Mouse (Mus musculus): ENCODE results near the gene Tnik. TPM values are rescaled to one million over a fixed set of nuclear protein-coding genes. Genes with fewer than 3 reads are reported as not detected.

The Tnik gene
- polyA plus RNA-seq, 1 experiment from 2014 or later = 1.6 TPM

DNA sequence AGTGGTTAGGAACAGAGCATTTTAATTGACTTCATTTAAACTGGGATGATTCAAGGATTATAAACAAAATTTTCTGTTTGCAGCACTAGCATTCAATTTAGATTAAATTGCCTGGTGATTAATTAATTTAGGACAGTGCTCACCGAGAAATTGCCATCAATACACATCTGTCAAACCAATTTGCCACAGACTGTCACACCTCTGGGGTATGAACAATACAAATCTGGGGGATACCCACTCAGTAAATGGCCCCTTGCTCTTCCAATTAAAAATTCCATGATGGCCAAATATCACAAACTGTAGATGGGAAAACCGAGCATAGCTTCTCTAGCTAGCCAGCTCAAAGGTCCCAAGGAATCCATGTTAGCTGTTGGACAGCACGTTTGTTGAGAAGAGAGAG lies 419.4 kb downstream of the Tnik start:
- Histone ChIP-seq H3K36me3 (ENCODE audit: control insufficient read depth, insufficient read depth) (no peaks in the 10 kb centered on the region), H3K4me2 (ENCODE audit: low read depth, low read length) (no peak overlapping the region), H3K27me3 (ENCODE audit: control insufficient read depth, insufficient read depth, low read depth, low read length) (no peaks in the 10 kb centered on the region), H3K9me3 (replicated peaks; ENCODE audit: control insufficient read depth, low read length) (no peaks in the 10 kb centered on the region), H3K9ac (ENCODE audit: low read depth, low read length) (no peak overlapping the region), H3K4me3 (ENCODE audit: low read depth, low read length) (no peak overlapping the region), H3K4me1 (ENCODE audit: control insufficient read depth, low read depth, low read length) (no peaks in the 10 kb centered on the region), H3K27ac (ENCODE audit: low read length) (no peak overlapping the region)
- no peak for ATAC-seq (ENCODE audit: low read depth)
- 61% methylated on average over 3 of the region's 3 CpGs for WGBS (ENCODE audit: insufficient replicate concordance)

DNA sequence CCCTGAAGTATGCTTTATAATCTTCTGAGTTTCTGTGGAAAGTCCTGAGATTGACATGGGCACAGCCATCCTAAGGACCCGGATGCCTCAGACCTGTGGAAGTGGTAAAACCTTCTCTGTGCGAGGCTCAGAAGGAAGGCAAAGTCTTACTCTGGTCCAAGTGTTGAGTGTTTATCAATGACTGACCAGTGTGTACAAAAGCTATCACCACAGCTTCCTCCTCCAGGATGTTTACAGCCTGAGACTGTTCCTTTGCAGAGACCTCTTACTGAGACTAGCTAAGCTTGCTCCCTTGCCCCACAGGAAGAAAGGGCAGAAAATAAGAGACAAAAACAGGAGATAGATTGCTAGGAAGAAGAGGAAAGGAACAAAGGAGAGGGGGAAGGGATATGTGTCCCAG lies 422.5 kb downstream of the Tnik start:
- Histone ChIP-seq H3K9ac (ENCODE audit: low read depth, low read length) (no peak overlapping the region), H3K36me3 (ENCODE audit: control insufficient read depth, insufficient read depth) (no peaks in the 10 kb centered on the region), H3K4me1 (ENCODE audit: control insufficient read depth, low read depth, low read length) (no peaks in the 10 kb centered on the region), H3K27ac (ENCODE audit: low read length) (no peak overlapping the region), H3K9me3 (replicated peaks; ENCODE audit: control insufficient read depth, low read length) (no peaks in the 10 kb centered on the region), H3K27me3 (ENCODE audit: control insufficient read depth, insufficient read depth, low read depth, low read length) (no peaks in the 10 kb centered on the region), H3K4me2 (ENCODE audit: low read depth, low read length) (no peak overlapping the region), H3K4me3 (ENCODE audit: low read depth, low read length) (no peak overlapping the region)
- 29% methylated on average over 2 of the region's 2 CpGs for WGBS (ENCODE audit: insufficient replicate concordance)
- ATAC-seq (ENCODE audit: low read depth) = no peak

DNA sequence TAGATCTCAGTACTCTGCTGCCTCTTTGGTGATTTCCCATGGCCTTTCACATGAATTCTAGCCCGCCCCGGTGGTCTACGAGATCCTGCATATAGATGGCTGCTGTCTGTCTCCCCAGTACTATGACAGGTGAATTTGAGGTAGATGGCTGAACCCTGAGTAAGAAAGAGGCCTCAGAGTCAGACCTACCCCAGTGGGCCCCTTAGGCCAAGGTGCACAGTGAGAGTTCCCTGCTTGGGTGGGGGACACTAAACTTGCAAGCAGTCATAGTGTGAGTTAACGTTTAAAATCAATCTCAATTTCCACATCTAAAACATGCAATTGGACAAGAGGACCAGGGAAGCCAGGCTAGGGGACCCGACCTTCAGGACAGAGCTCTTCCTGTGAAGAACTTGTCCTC lies 431.8 kb downstream of the Tnik start:
- WGBS (ENCODE audit: insufficient replicate concordance) = 60% methylated on average over 5 of the region's 5 CpGs
- no peak for ATAC-seq (ENCODE audit: low read depth)

DNA sequence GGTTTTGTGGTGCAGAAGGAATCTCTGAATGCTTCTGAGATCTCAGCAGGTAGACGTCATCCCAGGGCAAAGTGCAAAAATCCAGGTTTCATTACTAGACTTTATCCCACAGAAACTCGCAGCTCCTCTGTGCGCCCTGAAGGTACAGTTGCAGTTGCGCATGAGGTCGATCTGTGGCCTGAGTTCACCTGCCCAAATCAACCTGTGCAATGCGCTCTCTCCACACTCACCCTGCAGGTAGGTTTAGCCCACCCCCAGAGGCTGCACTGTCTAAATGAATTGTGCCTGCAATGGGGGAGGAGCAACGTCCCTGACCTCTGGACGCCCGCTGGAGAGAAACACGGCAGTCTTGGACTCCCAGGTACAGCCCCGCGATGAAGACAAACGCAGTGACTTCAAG lies 432.6 kb downstream of the Tnik start:
- no peak overlapping the region for H3K27ac ChIP-seq (ENCODE audit: low read length)
- no peaks in the 10 kb centered on the region for H3K36me3 ChIP-seq (ENCODE audit: control insufficient read depth, insufficient read depth)
- 63% methylated on average over 13 of the region's 13 CpGs for WGBS (ENCODE audit: insufficient replicate concordance)
- no peaks in the 10 kb centered on the region for H3K4me1 ChIP-seq (ENCODE audit: control insufficient read depth, low read depth, low read length)
- H3K27me3 ChIP-seq (ENCODE audit: control insufficient read depth, insufficient read depth, low read depth, low read length) = no peaks in the 10 kb centered on the region
- H3K9me3 ChIP-seq (replicated peaks; ENCODE audit: control insufficient read depth, low read length) = no peaks in the 10 kb centered on the region
- peak overlapping the region; percentile 14; the same call in 1 of the 2 replicates for H3K4me3 ChIP-seq (ENCODE audit: low read depth, low read length)
- peak; percentile 42 for ATAC-seq (ENCODE audit: low read depth)
- H3K9ac ChIP-seq (ENCODE audit: low read depth, low read length) = no peak overlapping the region
- H3K4me2 ChIP-seq (ENCODE audit: low read depth, low read length) = peak overlapping the region; percentile 31

More for the DNA sequence above, 431.8 kb downstream of the Tnik start:
- Histone ChIP-seq H3K4me2 (ENCODE audit: low read depth, low read length) (no peak overlapping the region), H3K4me1 (ENCODE audit: control insufficient read depth, low read depth, low read length) (no peaks in the 10 kb centered on the region), H3K27me3 (ENCODE audit: control insufficient read depth, insufficient read depth, low read depth, low read length) (no peaks in the 10 kb centered on the region), H3K36me3 (ENCODE audit: control insufficient read depth, insufficient read depth) (no peaks in the 10 kb centered on the region), H3K9me3 (replicated peaks; ENCODE audit: control insufficient read depth, low read length) (no peaks in the 10 kb centered on the region), H3K9ac (ENCODE audit: low read depth, low read length) (no peak overlapping the region), H3K4me3 (ENCODE audit: low read depth, low read length) (no peak overlapping the region), H3K27ac (ENCODE audit: low read length) (no peak overlapping the region)

DNA sequence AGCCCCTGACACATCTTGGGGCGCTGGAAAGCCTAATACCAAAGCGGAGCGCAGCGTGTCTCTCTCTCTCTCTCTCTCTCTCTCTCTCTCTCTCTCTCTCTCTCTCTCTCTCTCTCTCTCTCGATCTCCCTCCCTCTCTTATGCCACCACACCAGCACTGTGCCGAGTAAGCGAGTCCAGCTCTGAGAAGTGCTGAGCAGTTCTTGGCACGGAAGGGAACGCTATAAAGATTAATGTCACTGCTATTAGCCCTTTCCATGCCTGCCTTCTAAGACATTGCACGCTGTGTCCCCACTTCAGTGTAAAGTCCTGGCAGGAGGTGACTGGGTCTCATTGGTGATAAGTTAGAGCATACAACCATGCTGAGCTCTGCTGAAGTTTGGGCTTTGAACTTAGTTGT lies 433.1 kb downstream of the Tnik start:
- Histone ChIP-seq H3K4me3 (ENCODE audit: low read depth, low read length) (no peak overlapping the region; the same call in 1 of the 2 replicates), H3K27me3 (ENCODE audit: control insufficient read depth, insufficient read depth, low read depth, low read length) (no peaks in the 10 kb centered on the region), H3K27ac (ENCODE audit: low read length) (no peak overlapping the region), H3K4me2 (ENCODE audit: low read depth, low read length) (peak overlapping the region; percentile 31), H3K9ac (ENCODE audit: low read depth, low read length) (no peak overlapping the region), H3K36me3 (ENCODE audit: control insufficient read depth, insufficient read depth) (no peaks in the 10 kb centered on the region), H3K9me3 (replicated peaks; ENCODE audit: control insufficient read depth, low read length) (no peaks in the 10 kb centered on the region), H3K4me1 (ENCODE audit: control insufficient read depth, low read depth, low read length) (no peaks in the 10 kb centered on the region)
- WGBS (ENCODE audit: insufficient replicate concordance) = 62% methylated on average over 10 of the region's 10 CpGs
- ATAC-seq (ENCODE audit: low read depth) = no peak

DNA sequence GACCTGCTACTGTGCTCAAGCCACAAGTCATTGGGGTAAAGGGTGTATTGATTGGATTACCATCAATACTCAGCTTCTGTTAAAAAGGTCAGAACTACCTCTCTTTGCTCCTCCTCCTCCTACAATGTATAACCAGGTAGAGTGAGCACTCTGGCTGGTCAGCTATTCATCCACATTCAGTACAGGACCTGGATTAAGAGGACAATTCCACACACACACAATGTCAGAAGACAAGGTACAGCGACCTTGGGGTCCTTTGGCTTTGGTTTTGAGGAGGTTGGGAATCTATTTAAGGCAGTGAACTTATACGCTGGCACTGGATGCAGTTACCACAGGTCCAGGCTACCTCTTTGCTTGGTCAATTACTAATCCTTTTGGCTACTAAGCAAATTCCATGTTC lies 434.8 kb downstream of the Tnik start, which contains the start of gene Slc2a2:
Gene Slc2a2, plus strand, starts transcription at position 107 of the 400 bp plus-strand sequence.
- Histone ChIP-seq H3K9me3 (replicated peaks; ENCODE audit: control insufficient read depth, low read length) (no peaks in the 10 kb centered on the region), H3K36me3 (ENCODE audit: control insufficient read depth, insufficient read depth) (no peaks in the 10 kb centered on the region), H3K27me3 (ENCODE audit: control insufficient read depth, insufficient read depth, low read depth, low read length) (no peaks in the 10 kb centered on the region), H3K27ac (ENCODE audit: low read length) (peak within 1 kb of the TSS; percentile 68), H3K4me1 (ENCODE audit: control insufficient read depth, low read depth, low read length) (no peaks in the 10 kb centered on the region), H3K4me3 (ENCODE audit: low read depth, low read length) (peak within 1 kb of the TSS; percentile 38), H3K4me2 (ENCODE audit: low read depth, low read length) (no peak within 1 kb of the TSS), H3K9ac (ENCODE audit: low read depth, low read length) (no peak within 1 kb of the TSS)
- WGBS (ENCODE audit: insufficient replicate concordance) = 57% methylated on average over 2 of the region's 2 CpGs
- ATAC-seq (ENCODE audit: low read depth) = peak; percentile 74

DNA sequence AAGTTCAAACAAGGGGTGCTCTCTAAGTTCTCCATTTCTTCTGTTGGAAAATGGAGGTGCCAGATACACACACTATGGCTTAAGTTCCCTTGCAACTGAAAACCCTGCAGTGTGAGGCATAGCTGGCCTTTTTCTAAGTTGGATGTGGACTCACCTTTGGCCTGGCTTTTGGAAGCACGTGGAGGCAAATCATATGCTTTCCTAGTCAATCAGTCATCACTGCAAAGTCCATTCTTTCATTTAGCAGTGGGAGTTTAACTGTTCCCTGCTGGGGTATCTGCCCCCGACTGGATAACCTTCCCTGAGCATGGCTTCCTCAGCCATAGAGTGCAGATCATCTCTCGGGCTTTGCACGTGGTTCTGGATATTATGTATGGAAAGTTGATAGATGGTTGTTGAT lies 436.6 kb downstream of the Tnik start:
- 0 out of 2 replicates have a peak, but pooled peaks have one; percentile 15 for ATAC-seq (ENCODE audit: low read depth)
- Histone ChIP-seq H3K27ac (ENCODE audit: low read length) (no peak overlapping the region; the same call in 1 of the 2 replicates), H3K4me3 (ENCODE audit: low read depth, low read length) (peak overlapping the region; percentile 38)

DNA sequence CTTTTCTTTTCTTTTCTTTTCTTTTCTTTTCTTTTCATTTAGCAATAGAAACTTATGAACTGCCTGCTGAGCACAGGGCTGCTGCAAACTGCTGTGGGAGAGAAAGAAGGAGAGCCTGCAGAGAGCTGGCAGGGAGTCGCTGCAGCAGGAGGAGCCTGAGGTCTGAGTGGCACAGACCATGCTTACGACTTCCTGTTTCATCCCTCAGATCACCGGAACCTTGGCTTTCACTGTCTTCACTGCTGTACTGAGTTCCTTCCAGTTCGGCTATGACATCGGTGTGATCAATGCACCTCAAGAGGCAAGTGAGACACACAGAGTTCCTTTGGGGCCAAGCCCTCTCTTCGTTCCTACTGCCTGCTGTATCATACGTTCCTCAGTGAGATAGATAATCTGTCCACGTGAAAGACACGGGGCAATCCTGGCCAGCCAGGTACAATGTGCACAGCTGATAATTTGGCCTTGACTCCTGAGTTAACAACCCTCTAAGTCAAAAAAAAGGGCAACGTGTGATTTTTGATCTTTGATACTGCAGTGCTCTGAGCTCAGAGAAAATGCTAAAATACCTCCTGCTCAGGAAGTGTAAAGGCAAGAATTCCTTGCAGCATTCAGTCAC lies 442.6 kb downstream of the Tnik start:
- ATAC-seq (ENCODE audit: low read depth) = peak; percentile 59; the same call in 1 of the 2 replicates
- H3K4me3 ChIP-seq (ENCODE audit: low read depth, low read length) = no peak overlapping the region
- H3K4me2 ChIP-seq (ENCODE audit: low read depth, low read length) = no peak overlapping the region
- no peaks in the 10 kb centered on the region for H3K27me3 ChIP-seq (ENCODE audit: control insufficient read depth, insufficient read depth, low read depth, low read length)
- H3K9ac ChIP-seq (ENCODE audit: low read depth, low read length) = no peak overlapping the region; the same call in 1 of the 2 replicates
- H3K4me1 ChIP-seq (ENCODE audit: control insufficient read depth, low read depth, low read length) = peaks cover 3% of the 10 kb centered on the region
- no peaks in the 10 kb centered on the region for H3K9me3 ChIP-seq (replicated peaks; ENCODE audit: control insufficient read depth, low read length)
- WGBS (ENCODE audit: insufficient replicate concordance) = 24% methylated on average over 10 of the region's 10 CpGs
- peaks cover 4% of the 10 kb centered on the region for H3K36me3 ChIP-seq (ENCODE audit: control insufficient read depth, insufficient read depth)
- no peak overlapping the region; the same call in 1 of the 2 replicates for H3K27ac ChIP-seq (ENCODE audit: low read length)

More for the DNA sequence above, 436.6 kb downstream of the Tnik start:
- H3K4me1 ChIP-seq (ENCODE audit: control insufficient read depth, low read depth, low read length) = no peaks in the 10 kb centered on the region
- no peak overlapping the region for H3K9ac ChIP-seq (ENCODE audit: low read depth, low read length)
- no peaks in the 10 kb centered on the region for H3K36me3 ChIP-seq (ENCODE audit: control insufficient read depth, insufficient read depth)
- no peaks in the 10 kb centered on the region for H3K9me3 ChIP-seq (replicated peaks; ENCODE audit: control insufficient read depth, low read length)
- H3K4me2 ChIP-seq (ENCODE audit: low read depth, low read length) = peak overlapping the region; percentile 37
- WGBS (ENCODE audit: insufficient replicate concordance) = 47% methylated on average over 4 of the region's 4 CpGs
- H3K27me3 ChIP-seq (ENCODE audit: control insufficient read depth, insufficient read depth, low read depth, low read length) = no peaks in the 10 kb centered on the region

DNA sequence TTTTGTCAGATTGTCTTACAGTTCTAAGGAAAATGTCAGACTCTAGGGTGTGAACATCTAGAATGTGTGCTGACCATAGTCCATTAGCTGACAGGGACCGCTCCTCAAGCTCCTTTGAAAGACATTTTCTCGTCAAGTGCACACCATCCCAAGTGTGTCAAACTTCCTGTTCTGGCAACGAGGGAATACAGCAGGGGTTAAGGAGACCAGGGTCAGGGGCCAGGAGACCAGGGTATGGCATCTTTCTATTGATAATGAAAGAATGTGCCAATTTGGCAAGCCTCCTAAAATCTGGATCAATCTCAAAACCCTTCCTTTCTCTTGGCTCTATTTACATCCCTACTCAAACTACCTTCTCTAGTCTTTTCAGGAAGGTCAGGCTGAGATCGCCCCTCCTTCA lies 443.7 kb downstream of the Tnik start:
- no peak overlapping the region for H3K27ac ChIP-seq (ENCODE audit: low read length)
- no peak overlapping the region for H3K9ac ChIP-seq (ENCODE audit: low read depth, low read length)
- H3K27me3 ChIP-seq (ENCODE audit: control insufficient read depth, insufficient read depth, low read depth, low read length) = no peaks in the 10 kb centered on the region
- peaks cover 4% of the 10 kb centered on the region for H3K36me3 ChIP-seq (ENCODE audit: control insufficient read depth, insufficient read depth)
- ATAC-seq (ENCODE audit: low read depth) = no peak
- peaks cover 3% of the 10 kb centered on the region for H3K4me1 ChIP-seq (ENCODE audit: control insufficient read depth, low read depth, low read length)
- WGBS (ENCODE audit: insufficient replicate concordance) = 46% methylated on average over 4 of the region's 4 CpGs
- H3K4me2 ChIP-seq (ENCODE audit: low read depth, low read length) = no peak overlapping the region
- H3K9me3 ChIP-seq (replicated peaks; ENCODE audit: control insufficient read depth, low read length) = no peaks in the 10 kb centered on the region
- H3K4me3 ChIP-seq (ENCODE audit: low read depth, low read length) = no peak overlapping the region

Measured in liver, embryonic 16.5 days (tissue).